Mouse (Mus musculus) embryonic facial prominence, embryonic 14.5 days (tissue): ENCODE measurements around the gene Eml2. TPM values are rescaled to one million over a fixed set of nuclear protein-coding genes. Genes with fewer than 3 reads are reported as not detected.
"Not testable (repeated sequence)": the region's sequence is repeated elsewhere in the genome, so short reads cannot be mapped to it uniquely, and the experiment has no call there.

Experiments used
- ATAC-seq: fragments of 200-750 bp; cut with Nextera tagmentation; 2 replicates; pipeline ENCODE4 v1.8.0; 2017; ENCODE audit warnings: low read depth, moderate number of reproducible peaks, moderate TSS enrichment
- DNase-seq: peaks from one replicate; pipeline ENCODE4 v3.0.0-alpha.2; 2015; ENCODE audit warnings: low spot score
- H3K27ac ChIP-seq: fragments of 300-500 bp; sonication (generic); replicated peaks from 2 replicates; pipeline ENCODE4 v1.5.1; 2014; ENCODE audit warnings: low read depth, mild to moderate bottlenecking, low read length, moderate library complexity
- H3K27me3 ChIP-seq: fragments of 300-500 bp; sonication (generic); replicated peaks from 2 replicates; pipeline ENCODE4 v1.6.1; 2014; ENCODE audit warnings: low read length; ENCODE audit not compliant: control insufficient read depth, insufficient read depth
- H3K36me3 ChIP-seq: fragments of 300-500 bp; sonication (generic); 2 replicates; pipeline ENCODE4 v1.6.1; 2014; ENCODE audit warnings: low read length, mixed read lengths; ENCODE audit not compliant: control insufficient read depth, insufficient read depth
- H3K4me1 ChIP-seq: fragments of 300-500 bp; sonication (generic); 2 replicates; pipeline ENCODE4 v1.6.1; 2014; ENCODE audit warnings: antibody characterized with exemption, low read length; ENCODE audit not compliant: control insufficient read depth, insufficient read depth
- H3K4me2 ChIP-seq: fragments of 300-500 bp; sonication (generic); 2 replicates; pipeline ENCODE4 v1.6.1; 2014; ENCODE audit warnings: low read depth, mild to moderate bottlenecking, low read length, moderate library complexity, mixed read lengths
- H3K4me3 ChIP-seq: fragments of 300-500 bp; sonication (generic); 2 replicates; pipeline ENCODE4 v1.5.1; 2014; ENCODE audit warnings: low read depth, mild to moderate bottlenecking, low read length
- H3K9ac ChIP-seq: fragments of 300-500 bp; sonication (generic); 2 replicates; pipeline ENCODE4 v1.6.1; 2014; ENCODE audit warnings: low read depth, mild to moderate bottlenecking, low read length, moderate library complexity, mixed read lengths
- H3K9me3 ChIP-seq: fragments of 300-500 bp; sonication (generic); 2 replicates; pipeline ENCODE4 v1.6.1; 2016; ENCODE audit warnings: low read length; ENCODE audit not compliant: control insufficient read depth
- WGBS: fragments of 180-500 bp; shearing (Covaris S2); extraction: QIAGEN DNeasy Blood & Tissue Kit; methylation state at CpG from one replicate; pipeline ENCODE4 v1.1.7; 2014; 5-methylcytosine and 5-hydroxymethylcytosine counted together
- polyA plus RNA-seq: library from polyadenylated mRNA; unstranded; fragments of >200 nt; fragmentation: Nextera tagmentation; extraction: Ambion mirVana; gene quantifications from 2 replicates; pipeline ENCODE4 v1.2.1, GENCODE M21; 2014

Gene Eml2
- polyA plus RNA-seq, 1 experiment from 2014 or later: 4.2 TPM

DNA sequence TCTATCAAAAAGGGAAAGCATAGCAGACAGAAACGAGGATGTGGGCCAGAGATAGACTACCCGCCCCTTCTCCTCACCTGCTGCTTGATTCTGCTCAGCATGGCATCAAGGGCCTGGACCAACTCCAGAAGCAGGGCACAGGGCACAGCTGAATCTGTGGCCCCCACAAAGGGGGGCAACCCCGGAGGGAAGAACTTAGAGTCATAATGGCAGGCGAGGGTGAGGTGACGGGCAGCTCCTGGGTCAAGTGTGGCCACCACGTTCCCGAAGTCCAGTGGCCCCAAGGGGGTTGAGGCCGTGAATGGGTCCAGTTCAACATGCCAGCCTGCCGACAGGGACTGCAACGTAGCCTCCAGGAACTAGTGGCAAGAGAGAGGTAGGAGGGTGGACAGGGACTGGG, 29.4 kb upstream of the Eml2 start:
- Histone ChIP-seq H3K36me3 (peaks cover 6% of the 10 kb centered on the region), H3K4me2 (no peak overlapping the region), H3K27ac (no peak overlapping the region), H3K4me1 (peaks cover 13% of the 10 kb centered on the region), H3K4me3 (no peak overlapping the region), H3K9ac (no peak overlapping the region), H3K27me3 (no peaks in the 10 kb centered on the region), H3K9me3 (no peaks in the 10 kb centered on the region)
- WGBS: 83% methylated on average over 10 of the region's 10 CpGs
- ATAC-seq: no peak
- no peak for DNase-seq

DNA sequence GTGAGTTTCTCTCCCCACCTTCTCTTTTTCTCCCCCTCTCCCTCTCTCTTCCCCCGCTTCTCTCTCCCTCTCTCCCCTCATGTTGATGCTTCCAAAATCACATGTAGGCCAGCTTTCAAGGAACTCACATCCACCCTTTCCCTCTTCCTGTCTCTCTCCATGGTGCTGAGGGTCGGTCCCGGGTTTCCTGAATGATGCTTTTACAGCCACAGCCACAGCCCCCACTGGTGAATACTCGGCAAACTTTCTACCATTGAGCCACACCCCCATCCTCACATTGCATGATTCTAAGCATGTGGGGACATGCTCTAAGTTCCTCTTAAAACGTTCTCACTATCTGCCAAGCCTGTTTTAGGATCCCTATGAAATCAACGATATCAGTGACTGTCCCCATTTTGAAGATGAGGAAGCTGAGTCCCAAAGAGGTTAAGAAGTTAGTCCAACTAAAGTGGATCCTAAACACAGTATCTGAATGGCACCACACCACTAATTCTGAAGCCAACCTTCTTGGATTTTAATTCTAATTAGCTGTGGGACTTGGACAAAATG, 28.6 kb upstream of the Eml2 start:
- Histone ChIP-seq H3K4me3 (peak overlapping the region; percentile 55; the same call in 1 of the 2 replicates), H3K9me3 (no peaks in the 10 kb centered on the region), H3K36me3 (peaks cover 12% of the 10 kb centered on the region), H3K27me3 (no peaks in the 10 kb centered on the region), H3K4me1 (peaks cover 13% of the 10 kb centered on the region), H3K4me2 (no peak overlapping the region), H3K27ac (no peak overlapping the region), H3K9ac (no peak overlapping the region)
- 38% methylated on average over 6 of the region's 6 CpGs for WGBS
- DNase-seq: no peak
- no peak for ATAC-seq

DNA sequence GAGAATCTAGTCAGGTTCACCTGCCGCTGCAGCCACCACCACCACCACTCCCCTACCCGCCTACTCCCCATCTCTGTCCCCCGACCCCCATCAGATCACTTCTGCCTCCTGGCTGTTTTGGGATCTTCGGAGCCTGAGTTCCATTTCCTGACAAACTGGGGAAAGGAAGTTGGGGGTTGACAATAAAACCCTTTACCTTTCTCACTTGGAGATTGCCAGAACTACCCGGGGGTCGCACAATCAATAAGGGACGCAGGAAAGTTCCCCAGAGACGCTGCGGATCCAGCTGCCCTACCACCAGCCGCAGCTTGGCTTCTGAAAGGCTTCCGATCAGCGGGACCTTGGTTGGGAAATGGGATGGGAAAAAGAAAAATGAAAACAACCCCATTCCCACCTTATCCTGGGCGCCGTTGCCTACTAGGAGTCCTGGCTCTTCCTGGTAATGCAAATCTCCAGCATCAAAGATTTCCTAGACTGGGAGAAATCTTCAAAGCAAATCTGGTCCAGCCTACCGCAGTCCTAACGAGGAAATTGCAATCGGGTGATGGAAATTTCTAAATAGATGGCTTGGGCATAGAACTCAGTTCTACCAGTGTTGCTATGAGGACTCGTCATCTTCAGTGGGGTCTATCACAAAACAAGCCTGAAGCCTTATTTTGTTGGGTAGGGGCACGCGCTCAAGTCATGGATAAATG, 27.9 kb upstream of the Eml2 start:
- H3K4me2 ChIP-seq: peak overlapping the region; percentile 86
- no peaks in the 10 kb centered on the region for H3K9me3 ChIP-seq
- 11% methylated on average over 20 of the region's 20 CpGs for WGBS
- H3K4me3 ChIP-seq: peak overlapping the region; percentile 55
- no peak for ATAC-seq
- H3K36me3 ChIP-seq: peaks cover 19% of the 10 kb centered on the region
- DNase-seq: no peak
- H3K27ac ChIP-seq: peak overlapping the region; percentile 63
- H3K4me1 ChIP-seq: peaks cover 13% of the 10 kb centered on the region
- no peaks in the 10 kb centered on the region for H3K27me3 ChIP-seq
- peak overlapping the region; percentile 64 for H3K9ac ChIP-seq

DNA sequence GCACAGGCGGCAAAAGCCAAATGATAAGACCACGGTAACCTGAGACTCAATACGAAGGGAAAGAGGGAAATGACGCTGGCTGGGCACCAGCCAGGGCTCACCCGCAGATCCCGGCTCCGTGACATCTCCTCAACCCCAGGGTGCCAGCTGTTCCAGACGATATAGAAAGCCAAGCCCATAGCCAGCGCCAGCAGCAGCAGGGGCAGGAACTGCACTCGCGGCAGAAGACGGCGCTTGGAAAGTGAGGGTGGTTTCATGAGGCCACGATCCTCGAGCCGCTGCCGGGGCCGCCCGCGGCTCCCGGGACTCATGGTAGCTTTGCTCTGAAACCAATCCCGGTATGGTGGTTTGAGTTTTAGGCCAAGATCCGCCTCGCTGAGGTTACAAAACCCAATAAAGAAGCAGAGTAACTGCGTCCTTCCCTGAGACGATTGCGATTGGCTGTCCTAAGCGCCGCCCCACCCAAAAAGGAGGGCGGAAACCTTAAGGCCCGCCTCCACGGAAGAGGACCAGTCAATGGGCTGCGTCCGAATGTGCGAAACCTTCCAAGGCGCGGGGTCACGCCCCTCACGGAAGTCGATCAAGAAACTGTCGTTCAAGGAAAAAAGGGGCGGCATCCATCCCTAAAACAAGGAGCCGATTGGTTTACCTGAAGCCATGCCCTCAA, 27.2 kb upstream of the Eml2 start, which contains the start of gene Qpctl:
Gene Qpctl, minus strand, starts transcription at position 417 of the 667 bp plus-strand sequence.
- peak within 1 kb of the TSS; percentile 67 for H3K9ac ChIP-seq
- H3K27ac ChIP-seq: peak within 1 kb of the TSS; percentile 63
- ATAC-seq (peak; percentile 98), DNase-seq (peak; percentile 100)
- peak within 1 kb of the TSS; percentile 55 for H3K4me3 ChIP-seq
- peak within 1 kb of the TSS; percentile 86 for H3K4me2 ChIP-seq
- H3K9me3 ChIP-seq: no peaks in the 10 kb centered on the region
- under 1% methylated on average over 43 of the region's 43 CpGs for WGBS
- H3K36me3 ChIP-seq: peaks cover 26% of the 10 kb centered on the region
- peaks cover 13% of the 10 kb centered on the region for H3K4me1 ChIP-seq
- H3K27me3 ChIP-seq: no peaks in the 10 kb centered on the region

DNA sequence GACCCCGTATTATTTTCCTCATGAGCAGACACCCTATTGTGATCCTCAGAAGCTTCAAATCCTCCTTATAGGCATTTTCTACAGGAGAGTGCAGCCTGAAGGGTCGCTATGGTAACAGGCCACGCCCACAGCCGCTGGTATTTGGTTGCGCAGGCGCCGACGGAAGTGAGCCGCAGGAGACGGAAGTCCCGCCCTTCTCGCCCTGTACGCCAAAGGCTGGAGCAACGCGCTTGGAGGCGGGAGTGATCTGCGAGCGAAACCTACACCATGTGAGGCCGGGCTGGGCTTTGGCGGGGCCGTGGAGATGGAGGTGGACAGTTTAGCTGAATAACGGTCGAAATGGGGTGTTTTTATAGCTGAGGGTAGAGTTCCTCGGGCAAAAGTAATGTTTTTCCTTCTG, 26.6 kb upstream of the Eml2 start, which contains the start of gene Snrpd2:
Gene Snrpd2, plus strand, starts transcription at position 97 of the 400 bp plus-strand sequence.
- Histone ChIP-seq H3K27me3 (no peaks in the 10 kb centered on the region), H3K9ac (peak within 1 kb of the TSS; percentile 67), H3K36me3 (peaks cover 32% of the 10 kb centered on the region), H3K9me3 (no peaks in the 10 kb centered on the region), H3K4me2 (peak within 1 kb of the TSS; percentile 86), H3K27ac (peak within 1 kb of the TSS; percentile 63), H3K4me1 (peaks cover 13% of the 10 kb centered on the region), H3K4me3 (peak within 1 kb of the TSS; percentile 55)
- WGBS: 0% methylated on average over 24 of the region's 24 CpGs
- DNase-seq (peak; percentile 98), ATAC-seq (peak; percentile 93)

DNA sequence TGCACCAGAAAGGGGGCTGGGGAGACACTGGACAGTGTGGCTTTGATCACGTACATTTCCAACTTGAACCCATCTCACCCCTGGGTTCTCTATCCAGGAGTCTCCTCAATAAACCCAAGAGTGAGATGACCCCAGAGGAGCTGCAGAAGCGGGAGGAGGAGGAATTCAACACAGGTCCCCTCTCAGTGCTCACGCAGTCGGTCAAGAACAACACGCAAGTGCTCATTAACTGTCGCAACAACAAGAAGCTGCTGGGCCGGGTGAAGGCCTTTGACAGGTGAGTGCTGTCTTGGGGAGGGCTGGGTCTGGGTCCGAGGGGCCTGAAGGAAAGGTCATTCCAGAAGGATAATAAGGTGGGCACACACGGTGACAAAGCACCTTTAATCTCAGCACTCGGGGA, 25.1 kb upstream of the Eml2 start:
- not testable (repeated sequence) for DNase-seq, H3K27ac ChIP-seq, H3K4me2 ChIP-seq, ATAC-seq, H3K9me3 ChIP-seq, H3K27me3 ChIP-seq, H3K4me3 ChIP-seq
- H3K36me3 ChIP-seq: peaks cover 40% of the 10 kb centered on the region
- H3K4me1 ChIP-seq: peaks cover 13% of the 10 kb centered on the region
- H3K9ac ChIP-seq: 0 out of 2 replicates have a peak overlapping the region, but pooled peaks have one; percentile 67
- WGBS: 90% methylated on average over 10 of the region's 10 CpGs

DNA sequence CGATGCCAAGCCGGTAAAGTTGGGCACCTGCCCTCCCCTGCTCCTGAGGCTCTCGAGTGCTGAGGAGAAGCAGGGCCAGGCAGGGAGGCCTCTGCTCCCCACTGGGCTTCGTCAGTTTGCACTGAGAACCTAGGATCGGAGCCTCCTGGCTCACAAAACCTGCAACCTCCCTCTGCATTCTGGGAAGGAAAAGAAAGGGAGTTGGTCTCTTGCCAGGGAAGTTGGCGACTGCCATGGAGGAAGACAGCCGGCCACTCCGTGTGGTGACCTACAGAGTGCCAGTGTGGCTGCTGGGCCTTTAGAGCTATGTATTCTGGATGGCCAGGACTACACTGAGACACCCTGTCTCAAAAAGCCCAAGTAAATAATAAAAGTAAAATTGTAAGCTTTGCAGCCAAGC, 21.4 kb upstream of the Eml2 start:
- Histone ChIP-seq H3K27ac (no peak overlapping the region), H3K4me2 (no peak overlapping the region), H3K4me3 (no peak overlapping the region), H3K36me3 (peaks cover 40% of the 10 kb centered on the region), H3K4me1 (peaks cover 7% of the 10 kb centered on the region), H3K27me3 (peaks cover 9% of the 10 kb centered on the region), H3K9me3 (no peaks in the 10 kb centered on the region), H3K9ac (no peak overlapping the region)
- ATAC-seq: no peak
- no peak for DNase-seq
- WGBS: 83% methylated on average over 8 of the region's 8 CpGs

DNA sequence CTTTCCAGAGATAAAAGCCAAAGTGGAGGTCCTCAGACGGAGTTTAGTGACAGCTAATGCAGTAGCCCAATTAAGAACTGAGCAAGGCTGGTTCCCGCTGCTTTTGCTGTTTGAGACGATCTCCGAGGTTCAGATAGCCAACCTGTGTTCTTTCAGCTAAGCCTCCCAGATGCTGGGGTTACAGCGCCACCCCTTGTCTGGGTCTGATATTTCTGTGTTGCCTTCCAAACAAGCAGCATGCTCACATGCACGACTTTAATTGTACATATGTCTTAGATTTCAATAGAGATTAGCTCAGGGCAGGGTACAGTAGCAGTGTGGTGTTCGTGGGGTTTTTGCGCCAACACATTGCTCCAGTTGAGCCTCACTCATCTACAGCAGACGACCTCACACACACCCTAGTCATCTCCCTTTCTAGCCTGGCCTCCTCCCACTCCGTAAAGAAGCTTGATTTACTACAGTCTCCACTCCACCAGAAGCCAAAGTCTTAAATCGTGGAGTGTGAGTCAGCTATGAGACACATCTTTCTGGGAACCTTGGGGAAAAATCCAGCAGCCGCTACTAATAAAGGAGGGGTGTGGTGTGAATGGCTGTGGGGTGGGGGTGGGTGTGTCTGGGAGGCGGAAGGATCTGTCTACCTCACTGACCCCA, 20.3 kb upstream of the Eml2 start:
- Histone ChIP-seq H3K36me3 (peaks cover 40% of the 10 kb centered on the region), H3K9ac (no peak overlapping the region), H3K27ac (no peak overlapping the region), H3K9me3 (no peaks in the 10 kb centered on the region), H3K4me2 (no peak overlapping the region), H3K4me3 (no peak overlapping the region), H3K4me1 (peaks cover 9% of the 10 kb centered on the region), H3K27me3 (peaks cover 11% of the 10 kb centered on the region)
- WGBS: 58% methylated on average over 13 of the region's 13 CpGs
- DNase-seq (no peak), ATAC-seq (no peak)
